Mouse (Mus musculus) E14TG2a.4 (cell line): ENCODE measurements around the gene Fra10ac1.
A peak's percentile ranks its signal among the peaks of the same experiment; 100 is the strongest.

ENCODE experiments used
- H3K27me3 ChIP-seq: 2 replicates; pipeline ENCODE4 v1.6.1; 2014; ENCODE audit warnings: low read length, control low read depth; ENCODE audit not compliant: insufficient read depth
- H3K36me3 ChIP-seq: 2 replicates; pipeline ENCODE4 v1.6.1; 2014; ENCODE audit warnings: low read length, control low read depth; ENCODE audit not compliant: insufficient read depth
- H3K4me1 ChIP-seq: replicated peaks from 2 replicates; pipeline ENCODE4 v1.6.1; 2014; ENCODE audit warnings: low read depth, low read length, control low read depth
- H3K4me3 ChIP-seq: replicated peaks from 2 replicates; pipeline ENCODE4 v1.5.1; 2014; ENCODE audit warnings: mild to moderate bottlenecking, low read length
- H3K9me3 ChIP-seq: 2 replicates; pipeline ENCODE4 v1.6.1; 2014; ENCODE audit warnings: low read length, control low read depth
- CTCF ChIP-seq: conservative IDR thresholded peaks from 2 replicates; pipeline ENCODE4 v1.5.1; 2014; ENCODE audit warnings: low read length
- NANOG ChIP-seq: IDR thresholded peaks from 2 replicates; pipeline ENCODE4 v1.6.1; 2014; ENCODE audit warnings: borderline replicate concordance, low read length, mixed read lengths
- POU5F1 ChIP-seq: IDR thresholded peaks from 2 replicates; pipeline ENCODE4 v1.6.1; 2014; ENCODE audit warnings: low read length, borderline replicate concordance

The Fra10ac1 gene

GRCm38 (mm10) chr19:38238213-38238951 lies 14.4 kb upstream of the Fra10ac1 start:
- H3K4me1 ChIP-seq = peaks cover 50% of the 10 kb centered on the region
- no peaks in the 10 kb centered on the region for H3K9me3 ChIP-seq
- TF ChIP-seq NANOG = no peak
- no peak for TF ChIP-seq CTCF
- TF ChIP-seq POU5F1 = no peak
- no peaks in the 10 kb centered on the region for H3K36me3 ChIP-seq
- peak overlapping the region; percentile 70 for H3K4me3 ChIP-seq
- no peaks in the 10 kb centered on the region for H3K27me3 ChIP-seq

- Histone ChIP-seq H3K4me1 (peaks cover 50% of the 10 kb centered on the region), H3K4me3 (peak overlapping the region; percentile 70), H3K36me3 (no peaks in the 10 kb centered on the region), H3K27me3 (no peaks in the 10 kb centered on the region), H3K9me3 (no peaks in the 10 kb centered on the region)
- TF ChIP-seq NANOG (no peak), POU5F1 (no peak), CTCF (no peak)
Observed at GRCm38 (mm10) chr19:38237834-38238212, 13.9 kb upstream of the Fra10ac1 start.

- Histone ChIP-seq H3K4me3 (peak overlapping the region; percentile 70), H3K4me1 (peaks cover 58% of the 10 kb centered on the region), H3K36me3 (no peaks in the 10 kb centered on the region), H3K9me3 (no peaks in the 10 kb centered on the region), H3K27me3 (no peaks in the 10 kb centered on the region)
- no peak for TF ChIP-seq POU5F1
- no peak for TF ChIP-seq CTCF
- TF ChIP-seq NANOG = no peak
Observed at GRCm38 (mm10) chr19:38236526-38236925, 12.6 kb upstream of the Fra10ac1 start.

DNA sequence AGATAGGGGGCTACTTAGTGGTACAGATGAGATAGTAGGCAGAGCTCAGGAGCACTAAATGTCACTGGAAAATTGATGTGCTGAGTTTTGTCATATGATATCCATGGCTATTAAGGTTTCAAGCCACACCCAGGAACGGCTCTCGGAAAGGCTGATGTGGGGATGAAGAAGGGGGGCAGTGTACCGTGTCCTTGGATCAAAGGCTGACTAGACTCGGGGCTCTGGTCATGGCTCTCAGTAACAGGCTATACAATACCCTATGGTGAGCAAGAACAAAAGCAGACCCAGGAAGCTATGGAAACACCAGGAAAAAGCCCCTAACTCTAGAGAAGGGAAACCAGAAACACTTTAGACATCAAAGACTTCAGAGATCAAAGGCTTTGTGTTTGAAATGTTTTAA lies 8.6 kb upstream of the Fra10ac1 start:
- no peak for TF ChIP-seq NANOG
- no peak for TF ChIP-seq CTCF
- TF ChIP-seq POU5F1 = no peak
- Histone ChIP-seq H3K4me1 (peaks cover 34% of the 10 kb centered on the region), H3K36me3 (no peaks in the 10 kb centered on the region), H3K4me3 (no peak overlapping the region), H3K9me3 (peaks cover 8% of the 10 kb centered on the region), H3K27me3 (no peaks in the 10 kb centered on the region)

DNA sequence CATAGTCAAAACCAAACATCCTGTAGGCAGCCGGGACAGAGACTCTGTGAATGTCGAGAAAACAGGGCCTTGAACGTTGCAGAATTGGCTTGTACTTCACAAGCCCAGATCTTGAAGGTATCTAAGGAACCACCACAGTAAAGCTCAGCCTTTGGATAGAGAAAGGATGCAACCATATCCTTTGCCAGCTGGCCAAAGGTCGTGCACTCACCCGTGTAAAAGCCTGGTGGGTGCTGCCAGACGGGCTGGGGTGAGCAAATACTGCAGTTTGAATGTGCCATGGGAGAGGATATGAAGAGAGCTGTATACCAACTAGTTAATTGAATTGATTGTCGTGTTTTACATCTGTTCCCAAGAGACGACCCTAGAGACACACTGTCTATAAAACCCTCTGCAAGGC lies 8.1 kb upstream of the Fra10ac1 start:
- peaks cover 30% of the 10 kb centered on the region for H3K4me1 ChIP-seq
- H3K36me3 ChIP-seq = no peaks in the 10 kb centered on the region
- no peak for TF ChIP-seq NANOG
- no peak for TF ChIP-seq CTCF
- TF ChIP-seq POU5F1 = no peak
- H3K27me3 ChIP-seq = no peaks in the 10 kb centered on the region
- no peak overlapping the region for H3K4me3 ChIP-seq
- H3K9me3 ChIP-seq = peaks cover 8% of the 10 kb centered on the region

DNA sequence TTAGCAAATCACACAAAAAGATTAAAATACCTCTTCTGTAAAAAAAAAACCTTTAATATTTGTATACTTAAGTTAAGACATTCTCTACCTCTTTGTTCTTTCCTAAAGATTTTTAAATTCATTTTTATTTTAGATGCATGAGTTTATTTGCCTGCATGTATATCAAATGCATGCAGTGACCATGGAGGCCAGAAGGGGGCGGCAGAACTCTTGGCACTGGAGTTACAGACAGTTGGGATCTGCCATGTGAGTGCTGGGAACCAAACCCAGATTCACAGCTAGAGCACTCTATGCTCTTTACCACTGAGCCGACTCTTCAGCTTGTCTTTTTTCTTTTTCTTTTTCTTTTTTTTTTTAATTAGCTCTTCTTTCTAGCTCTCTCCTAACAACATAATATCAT lies 4.7 kb upstream of the Fra10ac1 start:
- H3K9me3 ChIP-seq = peaks cover 8% of the 10 kb centered on the region
- no peak for TF ChIP-seq POU5F1
- peak; percentile 71 for TF ChIP-seq CTCF
- TF ChIP-seq NANOG = no peak

GRCm38 (mm10) chr19:38224685-38225060 lies 717 bp upstream of the Fra10ac1 start:
- no peaks in the 10 kb centered on the region for H3K27me3 ChIP-seq
- peak overlapping the region; percentile 94 for H3K4me3 ChIP-seq
- peaks cover 6% of the 10 kb centered on the region for H3K9me3 ChIP-seq
- H3K4me1 ChIP-seq = peaks cover 11% of the 10 kb centered on the region
- peaks cover 17% of the 10 kb centered on the region for H3K36me3 ChIP-seq
- TF ChIP-seq POU5F1 (no peak), CTCF (no peak), NANOG (no peak)

More for the DNA sequence above, 4.7 kb upstream of the Fra10ac1 start:
- Histone ChIP-seq H3K4me1 (peaks cover 12% of the 10 kb centered on the region), H3K4me3 (no peak overlapping the region), H3K27me3 (no peaks in the 10 kb centered on the region), H3K36me3 (no peaks in the 10 kb centered on the region)

DNA sequence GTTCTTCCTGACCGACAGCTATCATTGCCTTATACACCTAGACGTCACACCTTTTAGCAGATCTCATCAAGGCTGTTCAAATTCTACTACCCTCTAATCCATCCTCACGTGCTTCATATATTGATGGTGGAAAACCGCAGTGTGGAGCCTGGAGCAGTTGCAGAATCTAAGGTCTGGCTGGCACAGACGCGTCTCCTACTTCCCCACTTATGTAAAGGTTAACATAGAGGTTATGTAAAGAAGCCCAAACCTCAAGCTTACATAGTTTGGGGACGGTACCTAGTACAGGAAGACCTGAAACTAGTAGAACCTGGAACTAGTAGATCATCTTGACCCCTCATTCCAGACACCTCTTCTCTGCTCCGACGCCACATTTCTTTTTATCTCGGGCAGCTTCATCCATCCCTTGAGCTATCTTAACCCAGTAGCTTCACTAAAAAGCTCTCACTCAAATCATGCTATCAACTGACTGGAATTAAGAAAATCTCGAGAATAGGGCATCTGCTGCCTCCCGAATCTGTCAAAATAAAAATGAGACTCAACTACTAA lies 526 bp downstream of the Fra10ac1 start:
- no peaks in the 10 kb centered on the region for H3K27me3 ChIP-seq
- peak overlapping the region; percentile 94 for H3K4me3 ChIP-seq
- peaks cover 11% of the 10 kb centered on the region for H3K4me1 ChIP-seq
- no peaks in the 10 kb centered on the region for H3K9me3 ChIP-seq
- H3K36me3 ChIP-seq = peaks cover 22% of the 10 kb centered on the region
- no peak for TF ChIP-seq NANOG
